ENCODE assay signal across 8 mouse cellular contexts in the genomic region with DNA sequence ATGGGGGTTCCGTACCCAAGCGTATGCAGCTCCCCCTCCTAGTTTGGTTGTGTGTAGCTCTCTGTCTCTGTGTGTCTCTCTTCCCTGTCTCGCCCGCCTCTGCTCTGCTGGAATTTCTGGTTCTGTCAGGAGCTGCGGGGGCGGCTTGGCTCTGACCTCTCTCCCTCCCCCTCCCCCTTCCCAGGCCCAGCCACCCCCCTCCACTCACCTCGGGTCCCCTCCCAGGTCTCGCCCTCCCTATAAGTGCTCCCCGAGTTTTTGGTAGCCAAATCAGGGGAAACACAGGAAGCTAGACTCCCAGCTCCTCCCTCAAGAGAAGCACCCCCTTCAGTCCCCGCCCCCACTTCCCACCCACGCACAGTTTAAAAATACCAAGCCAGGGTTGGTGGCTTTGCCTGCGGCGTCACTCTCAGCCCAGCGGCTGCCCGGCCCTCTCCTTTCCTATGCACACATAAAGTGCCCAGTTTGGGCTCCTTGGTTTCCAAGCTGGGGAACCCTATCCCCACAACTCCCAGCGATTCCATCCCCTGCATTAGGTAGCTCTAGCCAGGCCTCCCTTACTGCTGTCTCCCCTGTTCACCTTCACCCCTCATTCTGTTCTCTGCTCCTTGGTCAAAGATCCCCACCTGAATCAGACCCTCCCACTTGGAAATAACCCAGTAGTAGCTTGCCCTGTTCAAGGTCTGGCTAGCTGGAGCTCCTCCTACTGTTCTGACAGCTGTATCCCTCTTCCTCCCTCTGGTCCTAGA. TPM values are rescaled to one million over a fixed set of nuclear protein-coding genes. Genes with fewer than 3 reads are reported as not detected.
DNase-seq lines count a peak whose midpoint lies in the region; ATAC-seq and TF ChIP-seq lines count a peak whose summit lies in the region.

No protein-coding gene starts in this region.

- no peak for TF ChIP-seq EP300 in MEL (IDR thresholded peaks at IDR 0.05; ENCODE audit: low read depth in 1 of 2, low read length in 2 of 2)

- TF ChIP-seq POLR2A in MEL (IDR thresholded peaks at IDR 0.05; ENCODE audit: control insufficient read depth in 1 of 2, insufficient read depth in 1 of 2, low read depth in 1 of 2, low read length in 2 of 2, poor library complexity in 1 of 2): no peak; a peak in 1 of 4 replicates

- DNase-seq in 416B (ENCODE audit: low read depth) (peak; percentile 62), MEL (ENCODE audit: low read depth, low spot score) (peak; percentile 85)
- DNase-seq in cerebellum, postnatal 10 days: peak; percentile 65 to 67
- peak; percentile 77 to 81 for DNase-seq in heart, adult 18-20 months
- peak; percentile 42 for DNase-seq in neural tube, embryonic 11.5 days (ENCODE audit: low spot score)
- DNase-seq in thymus, postnatal 14 days: peak; percentile 78

- no peaks in the 10 kb centered on the region for H3K27me3 ChIP-seq in MEL (ENCODE audit: control insufficient read depth in 1 of 2, insufficient read depth in 2 of 2, low read length in 2 of 2)
- no peaks in the 10 kb centered on the region; the same call in 1 of the 2 replicates for H3K27me3 ChIP-seq in intestine, postnatal 0 days (replicated peaks; ENCODE audit: control insufficient read depth, insufficient read depth, low read length)
- peaks cover 42% of the 10 kb centered on the region for H3K27me3 ChIP-seq in liver, embryonic 16.5 days (ENCODE audit: control insufficient read depth, insufficient read depth, low read depth, low read length)
- H3K27me3 ChIP-seq in neural tube, embryonic 11.5 days (ENCODE audit: control insufficient read depth, insufficient read depth, low read length): peaks cover 64% of the 10 kb centered on the region

- no peak overlapping the region for H3K4me3 ChIP-seq in MEL (ENCODE audit: control insufficient read depth in 1 of 2, insufficient read depth in 1 of 2, low read depth in 2 of 2, low read length in 2 of 2)
- peak overlapping the region; percentile 28 for H3K4me3 ChIP-seq in intestine, postnatal 0 days (ENCODE audit: low read depth, low read length)
- peak overlapping the region; percentile 19 for H3K4me3 ChIP-seq in liver, embryonic 16.5 days (ENCODE audit: low read depth, low read length)
- H3K4me3 ChIP-seq in neural tube, embryonic 11.5 days (ENCODE audit: low read depth, low read length): 0 out of 2 replicates have a peak overlapping the region, but pooled peaks have one; percentile 13

- peak overlapping the region; percentile 44 for H3K9ac ChIP-seq in MEL (ENCODE audit: control insufficient read depth, low read depth, low read length, poor library complexity, severe bottlenecking)
- H3K9ac ChIP-seq in intestine, postnatal 0 days (ENCODE audit: low read depth, low read length): peak overlapping the region; percentile 27; the same call in 1 of the 2 replicates
- H3K9ac ChIP-seq in liver, embryonic 16.5 days (ENCODE audit: low read depth, low read length): 0 out of 2 replicates have a peak overlapping the region, but pooled peaks have one; percentile 15
- H3K9ac ChIP-seq in neural tube, embryonic 11.5 days (ENCODE audit: low read length): 0 out of 2 replicates have a peak overlapping the region, but pooled peaks have one; percentile 3

- peaks cover 3 to 39% of the 10 kb centered on the region in 2 experiments; a peak in 3 of 4 replicates for H3K4me1 ChIP-seq in MEL (ENCODE audit: control insufficient read depth in 1 of 2, insufficient read depth in 2 of 2, low read length in 2 of 2)
- H3K4me1 ChIP-seq in intestine, postnatal 0 days (replicated peaks; ENCODE audit: control insufficient read depth, insufficient read depth, low read length): no peaks in the 10 kb centered on the region; the same call in 1 of the 2 replicates
- peaks cover 31% of the 10 kb centered on the region for H3K4me1 ChIP-seq in liver, embryonic 16.5 days (ENCODE audit: control insufficient read depth, low read depth, low read length)
- H3K4me1 ChIP-seq in neural tube, embryonic 11.5 days (ENCODE audit: control insufficient read depth, insufficient read depth, low read length): peaks cover 16% of the 10 kb centered on the region

- peaks cover 22% of the 10 kb centered on the region for H3K79me2 ChIP-seq in MEL (ENCODE audit: control insufficient read depth, insufficient read depth, low read length, poor library complexity)

- peak; percentile 16; the same call in 1 of the 2 replicates for ATAC-seq in intestine, postnatal 0 days
- ATAC-seq in liver, embryonic 16.5 days (ENCODE audit: low read depth): peak; percentile 48
- ATAC-seq in neural tube, embryonic 11.5 days (ENCODE audit: insufficient read depth, low FRiP score, low TSS enrichment): no peak

- peaks cover 0 to 25% of the 10 kb centered on the region in 2 experiments; a peak in 2 of 4 replicates for H3K36me3 ChIP-seq in MEL (ENCODE audit: control insufficient read depth in 1 of 2, insufficient read depth in 2 of 2, low read length in 2 of 2)
- H3K36me3 ChIP-seq in intestine, postnatal 0 days (ENCODE audit: control insufficient read depth, insufficient read depth): peaks cover 22% of the 10 kb centered on the region
- no peaks in the 10 kb centered on the region; the same call in 1 of the 2 replicates for H3K36me3 ChIP-seq in liver, embryonic 16.5 days (ENCODE audit: control insufficient read depth, insufficient read depth)
- H3K36me3 ChIP-seq in neural tube, embryonic 11.5 days (ENCODE audit: control insufficient read depth, insufficient read depth, low read length): no peaks in the 10 kb centered on the region

- no peak for TF ChIP-seq CTCF in MEL (IDR thresholded peaks at IDR 0.05 in 2 of 3, conservative IDR thresholded peaks at IDR 0.05 in 1 of 3; ENCODE audit: control insufficient read depth in 1 of 3, insufficient read depth in 1 of 3, low read depth in 2 of 3, low read length in 3 of 3, poor library complexity in 1 of 3, severe bottlenecking in 1 of 3)
- no peak for TF ChIP-seq CTCF in intestine, postnatal 0 days (IDR thresholded peaks at IDR 0.05; ENCODE audit: low read depth)

- peak overlapping the region; percentile 70 for H3K4me2 ChIP-seq in intestine, postnatal 0 days (replicated peaks; ENCODE audit: low read depth)
- peak overlapping the region; percentile 50 for H3K4me2 ChIP-seq in liver, embryonic 16.5 days (ENCODE audit: low read depth, low read length)
- peak overlapping the region; percentile 23; the same call in 1 of the 2 replicates for H3K4me2 ChIP-seq in neural tube, embryonic 11.5 days (ENCODE audit: low read depth)

- no peak for TF ChIP-seq RAD21 in MEL (IDR thresholded peaks at IDR 0.05; ENCODE audit: low read depth, low read length)

- no peaks in the 10 kb centered on the region for H3K9me3 ChIP-seq in MEL (replicated peaks; ENCODE audit: insufficient read depth, low read length)
- H3K9me3 ChIP-seq in intestine, postnatal 0 days (ENCODE audit: control insufficient read depth): no peaks in the 10 kb centered on the region
- no peaks in the 10 kb centered on the region for H3K9me3 ChIP-seq in liver, embryonic 16.5 days (replicated peaks; ENCODE audit: control insufficient read depth, low read length)
- H3K9me3 ChIP-seq in neural tube, embryonic 11.5 days (ENCODE audit: control insufficient read depth, low read length): no peaks in the 10 kb centered on the region

- peak overlapping the region; percentile 30 for H3K27ac ChIP-seq in MEL (ENCODE audit: control insufficient read depth, low read depth, low read length)
- peak overlapping the region; percentile 62 for H3K27ac ChIP-seq in intestine, postnatal 0 days (ENCODE audit: low read depth, low read length)
- H3K27ac ChIP-seq in liver, embryonic 16.5 days (ENCODE audit: low read length): peak overlapping the region; percentile 65
- no peak overlapping the region for H3K27ac ChIP-seq in neural tube, embryonic 11.5 days (ENCODE audit: low read depth, low read length)

- WGBS in intestine, postnatal 0 days: 5% methylated on average over 16 of the region's 16 CpGs
- WGBS in liver, embryonic 16.5 days (ENCODE audit: insufficient replicate concordance): 5% methylated on average over 16 of the region's 16 CpGs
- WGBS in neural tube, embryonic 11.5 days: 5% methylated on average over 16 of the region's 16 CpGs

RNA-seq across cellular contexts. Expression of a gene that starts 4.6 kb away (rescaled TPM):
- 11.8 and 12.1 TPM in 2 replicates for total RNA-seq in MEL (2012; rRNA removed)
- 10 to 100 TPM in 1 of 2 experiments, not detected in 1; 13.9 TPM for polyA plus RNA-seq in MEL (2012; ENCODE audit: insufficient read depth in 1 of 2, insufficient read length in 2 of 2, low read depth in 1 of 2, low replicate concordance in 2 of 2, missing spikeins in 1 of 2)
- total RNA-seq in heart, adult 18-20 months (2021): 1 to 10 TPM; 3.6 to 3.8 TPM
- 2.9 and 3.2 TPM in 2 replicates for polyA plus RNA-seq in intestine, postnatal 0 days (2015; fragmentation: Nextera tagmentation; extraction: Ambion mirVana)
- 6.7 and 7.1 TPM in 2 replicates for polyA plus RNA-seq in liver, embryonic 16.5 days (2015; fragmentation: Nextera tagmentation; extraction: Ambion mirVana)
- 9.3 and 10.6 TPM in 2 replicates for polyA plus RNA-seq in neural tube, embryonic 11.5 days (2014; fragmentation: Nextera tagmentation; extraction: Ambion mirVana)

RNA-seq across cellular contexts. Expression of a gene that starts 6.3 kb away (rescaled TPM):
- total RNA-seq in MEL (2012; rRNA removed): 29.1 and 36.1 TPM in 2 replicates
- 10 to 100 TPM in 1 of 2 experiments, not detected in 1; 37.1 TPM for polyA plus RNA-seq in MEL (2012; ENCODE audit: insufficient read depth in 1 of 2, insufficient read length in 2 of 2, low read depth in 1 of 2, low replicate concordance in 2 of 2, missing spikeins in 1 of 2)
- total RNA-seq in heart, adult 18-20 months (2021): 1 to 10 TPM; 4.8 to 5.3 TPM
- polyA plus RNA-seq in intestine, postnatal 0 days (2015; fragmentation: Nextera tagmentation; extraction: Ambion mirVana): 3.9 and 4.2 TPM in 2 replicates
- polyA plus RNA-seq in liver, embryonic 16.5 days (2015; fragmentation: Nextera tagmentation; extraction: Ambion mirVana): 3.0 and 3.9 TPM in 2 replicates
- 6.2 and 7.8 TPM in 2 replicates for polyA plus RNA-seq in neural tube, embryonic 11.5 days (2014; fragmentation: Nextera tagmentation; extraction: Ambion mirVana)

RNA-seq across cellular contexts. Expression of a gene that starts 19.3 kb away (rescaled TPM):
- 31.1 and 34.9 TPM in 2 replicates for total RNA-seq in MEL (2012; rRNA removed)
- 10 to 100 TPM in 1 of 2 experiments, not detected in 1; 50.2 TPM for polyA plus RNA-seq in MEL (2012; ENCODE audit: insufficient read depth in 1 of 2, insufficient read length in 2 of 2, low read depth in 1 of 2, low replicate concordance in 2 of 2, missing spikeins in 1 of 2)
- total RNA-seq in heart, adult 18-20 months (2021): 10 to 100 TPM; 45.2 to 45.7 TPM
- polyA plus RNA-seq in intestine, postnatal 0 days (2015; fragmentation: Nextera tagmentation; extraction: Ambion mirVana): 27.1 and 29.2 TPM in 2 replicates
- polyA plus RNA-seq in liver, embryonic 16.5 days (2015; fragmentation: Nextera tagmentation; extraction: Ambion mirVana): 14.8 and 17.7 TPM in 2 replicates
- polyA plus RNA-seq in neural tube, embryonic 11.5 days (2014; fragmentation: Nextera tagmentation; extraction: Ambion mirVana): 6.1 and 6.8 TPM in 2 replicates

RNA-seq across cellular contexts. Expression of a gene that starts 41.1 kb away (rescaled TPM):
- total RNA-seq in MEL (2012; rRNA removed): 0.33 and 0.42 TPM in 2 replicates
- under 1 TPM in 1 of 2 experiments, not detected in 1; 0.39 TPM for polyA plus RNA-seq in MEL (2012; ENCODE audit: insufficient read depth in 1 of 2, insufficient read length in 2 of 2, low read depth in 1 of 2, low replicate concordance in 2 of 2, missing spikeins in 1 of 2)
- total RNA-seq in heart, adult 18-20 months (2021): 10 to 100 TPM; 65.2 to 69.7 TPM
- polyA plus RNA-seq in intestine, postnatal 0 days (2015; fragmentation: Nextera tagmentation; extraction: Ambion mirVana): 28.9 and 33.4 TPM in 2 replicates
- polyA plus RNA-seq in liver, embryonic 16.5 days (2015; fragmentation: Nextera tagmentation; extraction: Ambion mirVana): 31.9 and 36.3 TPM in 2 replicates
- polyA plus RNA-seq in neural tube, embryonic 11.5 days (2014; fragmentation: Nextera tagmentation; extraction: Ambion mirVana): 60.2 and 68.2 TPM in 2 replicates

RNA-seq across cellular contexts. Expression of a gene that starts 42.9 kb away (rescaled TPM):
- 0.08 TPM in 1 of 2 replicates, not detected in the other for total RNA-seq in MEL (2012; rRNA removed)
- polyA plus RNA-seq in MEL (2012; ENCODE audit: insufficient read depth in 1 of 2, insufficient read length in 2 of 2, low read depth in 1 of 2, low replicate concordance in 2 of 2, missing spikeins in 1 of 2): under 1 TPM in 1 of 2 experiments, not detected in 1; 0.33 TPM
- under 1 TPM in 1 of 2 experiments, not detected in 1; 0.08 TPM for total RNA-seq in heart, adult 18-20 months (2021)
- polyA plus RNA-seq in intestine, postnatal 0 days (2015; fragmentation: Nextera tagmentation; extraction: Ambion mirVana): 73.8 and 80.3 TPM in 2 replicates
- 0.11 and 0.55 TPM in 2 replicates for polyA plus RNA-seq in liver, embryonic 16.5 days (2015; fragmentation: Nextera tagmentation; extraction: Ambion mirVana)
- 0.56 and 0.76 TPM in 2 replicates for polyA plus RNA-seq in neural tube, embryonic 11.5 days (2014; fragmentation: Nextera tagmentation; extraction: Ambion mirVana)

Comparison
In these comparisons a context has a peak if more than half of its experiments do, and no peak if none do; other contexts are left out.
1. H3K4me3 ChIP-seq: peak in intestine, postnatal 0 days (single experiment), liver, embryonic 16.5 days (single experiment) and neural tube, embryonic 11.5 days (single experiment); none in MEL (0 of 2).
2. Peak in every context shown above with its lines, with median percentiles within 50 percentile points of each other: DNase-seq, H3K9ac ChIP-seq and H3K4me2 ChIP-seq.